Mouse (Mus musculus) T-helper 2 cell (primary cell): ENCODE data around the gene Dohh.

Source experiments
- in situ Hi-C: fragments of 300-600 bp; cut with MboI, MseI; formaldehyde crosslinking; loops from one replicate; pipeline ENCODE4 v1.15.1; 2025; ENCODE audit warnings: high pct_unique_total_duplicates

Gene Dohh

DNA sequence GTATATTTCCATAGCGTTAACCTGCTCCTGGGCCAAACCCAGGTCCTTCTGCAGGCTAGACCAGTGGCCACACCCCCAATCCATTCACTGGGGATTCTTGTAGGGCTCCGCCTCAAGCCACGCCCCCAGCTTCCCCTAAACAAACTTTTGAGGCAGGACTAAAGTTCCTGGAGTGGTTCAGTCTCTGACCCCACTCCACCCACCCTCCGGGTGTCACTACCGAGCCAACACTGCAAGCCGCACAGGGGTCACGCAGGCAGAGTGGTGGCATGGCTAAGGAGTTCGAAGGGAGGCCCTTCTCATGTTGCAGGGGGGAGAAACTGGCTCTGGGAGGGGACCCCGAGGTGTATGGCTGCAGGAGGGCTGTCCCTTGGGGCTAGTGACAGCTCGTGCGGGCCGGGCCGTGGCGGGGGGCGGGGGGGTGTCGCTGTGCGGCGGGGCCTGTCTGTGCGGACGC, 45.4 kb downstream of the Dohh start:
- in situ Hi-C loops = no loop called here

GRCm38 (mm10) chr10:81430141-81430830, 46.1 kb downstream of the Dohh start:
- in situ Hi-C loops = no loop called here

DNA sequence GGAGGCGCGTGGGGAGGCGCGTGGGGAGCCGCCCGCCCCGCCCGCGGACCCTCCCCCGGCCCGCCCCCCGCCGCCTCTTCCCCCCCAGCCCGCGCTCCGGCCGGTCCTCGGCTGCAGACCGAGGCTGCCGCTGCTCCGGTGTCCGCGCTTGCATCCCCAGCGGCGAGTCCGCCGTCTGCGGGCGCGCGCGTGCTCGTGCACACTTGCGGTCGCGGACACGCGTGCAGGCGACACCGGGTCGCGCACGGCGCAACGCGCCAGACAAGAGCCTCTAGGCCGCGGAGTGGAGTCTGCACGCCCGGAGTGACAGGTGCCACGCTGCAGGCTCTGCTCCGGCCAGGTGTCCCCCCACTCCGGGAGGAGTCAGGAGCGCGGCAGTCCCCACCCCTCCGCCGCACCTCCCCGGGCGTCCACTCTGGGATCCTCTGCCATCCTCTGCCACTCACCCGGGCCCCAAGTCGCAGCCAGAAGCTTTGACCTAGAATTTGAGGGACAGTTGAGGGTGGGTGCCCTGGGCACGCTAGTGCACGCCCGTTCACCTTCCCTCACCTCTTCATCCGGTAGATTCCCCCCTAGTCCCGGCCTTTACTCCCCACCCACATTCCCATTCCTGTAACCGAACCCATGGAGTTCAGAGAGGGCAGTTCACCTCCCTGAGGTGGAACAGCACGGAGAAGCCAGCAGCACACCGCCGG, 46.8 kb downstream of the Dohh start:
- in situ Hi-C loops = no loop called here

DNA sequence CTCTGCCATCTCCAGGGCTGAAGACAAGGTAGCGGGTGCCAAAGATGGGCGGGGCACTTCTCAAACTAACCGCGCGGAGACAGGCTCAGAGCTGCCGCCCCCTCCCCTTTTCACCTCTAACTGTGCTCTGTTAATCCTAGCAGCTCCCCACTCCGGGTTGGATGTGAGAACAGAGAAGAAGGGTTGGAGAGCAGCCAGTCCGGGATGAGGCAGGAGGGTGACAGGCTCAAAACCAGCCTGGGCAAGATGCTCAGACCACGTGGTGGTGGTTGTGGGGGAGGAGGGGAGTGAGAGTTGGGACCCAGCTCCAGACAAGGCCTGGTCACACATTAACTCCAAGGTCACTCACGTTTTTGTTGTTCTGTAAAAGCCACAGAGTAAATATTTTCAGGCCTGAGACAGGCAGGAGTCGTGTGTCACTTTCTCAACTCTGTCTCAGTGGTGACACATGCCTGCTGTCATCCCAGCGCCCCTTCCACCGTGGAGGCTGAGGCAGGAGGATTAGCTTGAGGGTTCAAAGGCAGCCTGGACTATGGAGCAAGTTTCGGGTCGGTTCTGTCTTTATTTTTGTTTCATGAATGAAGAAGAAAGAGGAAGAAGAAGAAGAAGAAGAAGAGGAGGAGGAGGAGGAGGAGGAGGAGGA, 47.4 kb downstream of the Dohh start:
- in situ Hi-C loops = no loop called here

DNA sequence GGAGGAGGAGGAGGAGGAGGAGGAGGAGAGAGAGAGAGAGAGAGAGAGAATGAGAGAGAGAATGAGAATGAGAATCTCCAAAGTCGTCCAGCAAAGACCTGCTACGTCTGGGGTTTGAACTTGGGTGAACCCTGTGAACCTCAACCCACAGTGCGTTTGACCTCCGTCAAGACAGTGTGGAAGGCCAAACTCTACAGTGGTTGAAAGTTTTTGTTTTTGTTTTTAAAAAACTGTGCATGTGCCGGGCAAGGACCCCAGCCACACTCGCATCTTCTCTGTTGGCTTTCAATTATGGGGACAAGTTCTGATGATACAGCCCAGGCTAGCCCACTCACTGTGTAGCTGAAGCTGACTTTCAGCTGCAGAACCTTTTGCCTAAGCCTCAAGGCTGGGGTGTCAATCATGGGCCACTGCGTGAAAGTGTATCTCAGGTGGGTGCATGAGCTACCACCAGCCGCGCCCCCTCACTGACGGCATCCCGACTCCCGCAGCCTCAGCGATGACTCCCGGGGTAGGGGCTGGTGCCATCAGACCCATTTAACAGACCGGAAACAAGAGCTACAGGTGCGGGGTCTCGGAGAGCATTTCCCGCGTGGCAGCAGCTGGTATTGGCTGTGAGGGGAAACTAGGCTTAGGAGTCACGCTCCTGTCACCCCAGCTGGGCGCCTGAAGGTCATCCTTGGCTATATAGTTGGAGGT, 48.1 kb downstream of the Dohh start:
- in situ Hi-C loops = no loop called here

- in situ Hi-C loops = no loop called here
Observed at GRCm38 (mm10) chr10:81432868-81433262, 48.6 kb downstream of the Dohh start.

- in situ Hi-C loops = no loop called here
Observed at GRCm38 (mm10) chr10:81433541-81434289, 49.5 kb downstream of the Dohh start.

GRCm38 (mm10) chr10:81434361-81435263, 50.4 kb downstream of the Dohh start:
- in situ Hi-C loops = loop anchor here (5.0 kb wide), 1 partner anchor 667 kb away; no protein-coding TSS in a partner anchor

- in situ Hi-C loops = loop anchor here (5.0 kb wide), 1 partner anchor 668 kb away; no protein-coding TSS in a partner anchor
Observed at GRCm38 (mm10) chr10:81435436-81435835, 51.2 kb downstream of the Dohh start.
